Mouse (Mus musculus) urinary bladder, postnatal 14 days (tissue): ENCODE measurements at regions not wholly inside any gene's neighbourhood (a gene's known extent, or its start where the extent isn't known, plus 50 kb on each side); places are given as distances from the start of the nearest gene placed in this dataset.
A peak's percentile ranks its signal among the peaks of the same experiment; 100 is the strongest.

ENCODE experiments used
- DNase-seq: peaks from one replicate; pipeline ENCODE4 v3.0.0; 2021; ENCODE audit warnings: low spot score

DNA sequence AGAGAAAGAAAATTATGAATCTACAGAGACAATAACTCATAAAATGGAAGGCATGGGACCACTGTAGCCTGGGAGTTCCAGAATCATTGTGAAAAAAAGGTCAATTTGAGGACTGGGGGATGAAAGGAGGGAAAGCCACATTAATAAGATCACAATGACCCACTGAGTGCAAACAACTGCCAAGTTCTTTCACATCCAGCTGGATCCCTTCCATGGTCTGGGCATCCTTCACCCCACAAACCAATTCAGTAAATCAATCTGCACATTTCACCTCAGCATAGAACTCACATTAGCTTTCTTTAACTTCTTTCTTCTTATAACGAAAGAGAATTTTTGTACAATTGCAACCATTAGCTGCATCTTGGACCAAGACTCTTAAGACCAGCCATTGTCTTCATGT lies 169.4 kb downstream of the Gm19410 start:
- no peak for DNase-seq

DNA sequence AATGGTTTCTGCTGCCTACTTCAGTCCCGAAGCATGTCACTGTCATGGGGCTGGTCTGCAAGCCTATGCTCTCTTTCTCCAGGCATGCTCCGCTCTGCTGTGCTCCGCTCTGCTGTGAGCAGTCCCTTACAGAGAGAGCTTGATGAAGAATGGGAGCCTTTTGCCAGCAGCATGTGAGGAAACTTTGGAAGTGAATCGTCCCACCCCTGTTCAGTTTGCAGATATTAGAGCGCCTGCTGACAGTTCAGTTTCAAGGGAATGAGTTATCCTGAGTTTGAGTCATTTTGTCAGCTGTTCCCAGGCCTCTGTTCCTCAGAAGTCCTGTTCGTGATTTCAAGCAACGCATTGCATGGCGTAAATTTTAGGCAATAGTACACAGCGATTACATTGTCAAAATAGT lies 173.6 kb downstream of the Gm19410 start:
- no peak for DNase-seq

DNA sequence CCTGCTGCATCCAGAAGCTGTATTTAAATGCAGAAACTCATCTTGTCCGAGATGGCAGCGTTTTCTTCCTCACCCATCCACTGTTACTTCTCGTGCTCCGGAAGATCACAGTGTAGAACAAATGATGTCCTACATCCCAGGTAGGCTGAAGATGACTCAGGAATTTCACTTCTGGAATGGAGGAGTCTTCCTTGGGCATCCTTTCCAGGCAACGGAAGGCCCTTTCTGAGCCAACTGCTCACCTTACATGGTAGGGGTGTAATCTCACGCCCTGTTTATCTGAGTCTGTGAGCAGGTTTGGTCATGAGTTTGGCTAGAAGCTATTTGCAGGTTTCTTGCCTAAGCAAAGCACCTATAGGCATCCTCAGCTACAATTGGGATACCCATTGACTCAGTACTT lies 176.9 kb downstream of the Gm19410 start:
- no peak for DNase-seq

DNA sequence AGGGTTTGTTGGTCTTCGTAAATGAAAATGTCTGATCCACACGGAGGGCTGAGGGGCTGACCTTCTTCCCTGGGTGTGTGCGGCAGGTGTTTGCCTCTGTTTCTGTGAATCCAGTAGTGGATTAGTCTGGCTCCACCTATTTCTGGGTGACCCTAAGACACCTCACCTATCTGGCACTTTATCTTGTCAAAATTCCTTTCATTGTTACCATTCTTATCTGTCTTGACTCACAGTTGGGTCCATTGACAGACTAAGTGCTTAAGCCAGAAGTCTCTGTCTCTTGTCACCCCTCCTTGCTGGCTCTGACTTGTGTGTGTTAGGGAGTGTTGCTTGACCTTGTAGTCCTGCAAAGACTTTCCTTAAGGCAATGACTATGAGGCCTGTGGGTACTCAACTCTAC lies 178.1 kb downstream of the Gm19410 start:
- no peak for DNase-seq

DNA sequence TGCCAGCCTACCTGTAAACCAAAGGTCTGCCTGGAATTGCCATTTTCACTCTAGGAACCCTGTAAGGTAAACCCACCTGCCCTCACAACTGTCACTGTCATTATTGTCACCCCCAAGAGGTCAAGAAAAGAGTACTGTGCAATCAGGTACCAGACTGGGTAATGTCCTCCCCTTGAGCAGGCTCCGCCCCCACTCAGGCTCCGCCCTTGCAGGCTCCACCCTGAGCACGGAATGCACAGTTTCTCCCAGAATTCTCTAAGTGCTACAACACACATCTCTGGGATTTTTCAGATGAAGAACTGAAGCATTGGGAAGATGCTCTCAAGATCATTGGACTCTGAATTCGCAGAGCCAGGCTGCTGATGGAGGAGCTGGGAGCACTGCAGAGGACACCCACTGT lies 178.9 kb downstream of the Gm19410 start:
- no peak for DNase-seq

DNA sequence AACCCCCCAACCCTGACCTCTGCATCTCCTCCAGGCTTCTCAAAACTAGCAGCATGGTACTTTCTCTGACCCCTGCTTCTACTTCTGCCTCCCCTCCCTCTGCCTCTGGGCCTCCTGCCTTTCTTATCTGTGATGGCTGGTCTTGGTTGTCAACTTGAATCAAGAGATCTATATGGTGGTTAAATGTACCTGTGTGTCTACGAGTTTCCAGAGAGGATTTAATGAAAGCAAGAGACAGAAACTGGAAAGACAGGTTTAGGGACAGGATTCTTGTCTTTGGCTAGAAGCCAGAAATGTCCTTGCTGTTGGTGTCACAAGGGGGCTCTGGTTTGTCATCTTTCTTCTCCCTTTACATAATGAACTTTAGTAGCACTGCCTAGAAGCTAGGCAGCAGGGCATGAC lies 180.9 kb downstream of the Gm19410 start:
- peak; percentile 44 for DNase-seq

DNA sequence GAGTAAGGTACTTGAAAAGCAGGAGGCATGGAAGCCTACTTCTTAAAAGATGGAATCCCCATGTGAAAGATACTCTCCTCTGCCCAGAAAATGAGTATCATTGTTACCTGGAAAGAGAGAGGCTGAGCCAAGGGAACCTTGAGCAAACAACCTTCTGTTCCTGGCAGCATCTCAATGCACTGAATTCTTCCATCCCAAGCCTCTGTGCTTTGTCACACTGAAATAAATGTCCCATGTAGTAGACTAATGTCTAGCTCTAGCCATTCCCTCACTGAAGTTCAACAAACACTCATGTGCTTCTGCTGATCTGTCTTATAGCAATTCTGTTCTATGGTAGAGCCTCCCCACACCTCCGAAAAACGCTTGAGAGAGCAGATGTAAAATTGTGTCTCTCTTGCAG lies 182.6 kb downstream of the Gm19410 start:
- DNase-seq, result no peak

DNA sequence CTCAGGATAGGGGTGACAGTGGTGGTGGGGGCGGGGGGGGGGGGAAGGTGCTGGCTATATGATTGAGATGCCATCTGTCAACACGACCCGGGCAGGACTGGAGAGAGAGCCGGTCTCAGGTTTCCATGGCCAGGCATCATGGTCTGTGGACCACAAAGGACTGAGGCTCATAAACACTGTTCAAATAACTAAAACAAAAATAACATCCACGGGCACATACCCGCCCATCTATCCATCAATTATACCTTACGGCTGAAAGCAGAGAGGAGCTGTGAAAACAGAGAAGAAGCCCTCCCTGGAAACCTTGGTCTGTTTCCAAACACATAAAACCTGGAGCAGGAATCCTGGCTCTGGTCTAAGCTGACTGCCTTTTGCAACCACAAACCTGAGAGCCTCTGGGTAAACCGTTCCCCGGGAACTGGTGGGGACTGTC lies 183.2 kb downstream of the Gm19410 start:
- no peak for DNase-seq

DNA sequence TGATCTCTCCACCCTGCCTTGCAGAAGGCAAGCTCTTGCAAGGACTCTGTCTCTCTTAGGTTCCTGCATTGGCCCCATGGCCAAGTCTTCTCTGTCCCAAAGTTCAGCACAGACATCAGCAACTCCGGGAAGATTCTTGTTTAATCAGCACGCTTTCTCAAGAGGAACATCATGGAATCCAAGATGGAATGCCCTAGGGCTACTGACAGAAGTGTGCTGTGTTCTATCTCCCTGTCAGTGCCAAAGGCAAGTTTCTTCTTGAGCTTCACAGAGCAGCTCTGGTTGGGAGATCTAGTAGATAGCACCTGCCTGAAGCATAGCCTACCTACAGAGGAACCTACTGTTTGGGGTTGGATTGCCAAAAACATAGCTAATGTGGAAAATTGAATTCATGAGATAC lies 189.9 kb downstream of the Gm19410 start:
- no peak for DNase-seq

DNA sequence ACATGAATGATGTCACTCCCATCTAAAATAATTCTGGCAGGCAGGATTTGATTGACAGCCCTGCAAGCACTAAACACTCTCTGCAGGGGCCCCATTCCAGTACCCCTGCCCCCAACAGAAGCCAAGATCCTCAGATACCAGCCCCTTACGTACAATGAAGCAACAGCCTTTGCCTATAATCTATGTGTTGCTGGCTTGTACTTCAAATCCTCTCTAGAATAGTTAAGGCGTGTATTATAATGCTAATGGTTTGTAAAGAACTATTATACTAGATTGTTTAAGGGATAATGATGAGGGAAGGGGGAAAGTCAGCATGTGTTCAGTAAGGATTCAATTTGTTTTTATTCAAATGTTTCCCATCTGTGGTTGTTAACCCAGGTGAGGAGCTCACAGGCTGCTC lies 190.7 kb downstream of the Gm19410 start:
- no peak for DNase-seq

DNA sequence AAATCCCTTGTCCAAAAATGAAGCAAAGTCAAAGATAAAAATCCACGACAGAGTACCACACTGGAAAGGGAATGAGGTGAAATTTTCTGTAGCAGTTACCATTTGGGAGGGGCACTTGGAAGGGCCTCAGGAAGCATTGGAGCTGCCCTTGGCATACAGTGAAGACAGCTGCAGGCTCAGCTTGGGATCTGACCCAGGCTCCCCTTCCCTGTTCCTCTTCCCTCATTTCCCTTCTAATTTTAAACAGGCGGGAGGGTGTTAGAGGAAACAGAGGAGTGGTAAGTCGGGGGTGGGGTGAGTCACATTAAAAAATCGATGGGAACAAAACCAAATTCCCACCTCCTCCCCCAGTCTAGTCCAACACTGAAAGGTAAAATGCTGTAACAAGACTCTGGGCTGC lies 193.6 kb downstream of the Gm19410 start:
- no peak for DNase-seq

DNA sequence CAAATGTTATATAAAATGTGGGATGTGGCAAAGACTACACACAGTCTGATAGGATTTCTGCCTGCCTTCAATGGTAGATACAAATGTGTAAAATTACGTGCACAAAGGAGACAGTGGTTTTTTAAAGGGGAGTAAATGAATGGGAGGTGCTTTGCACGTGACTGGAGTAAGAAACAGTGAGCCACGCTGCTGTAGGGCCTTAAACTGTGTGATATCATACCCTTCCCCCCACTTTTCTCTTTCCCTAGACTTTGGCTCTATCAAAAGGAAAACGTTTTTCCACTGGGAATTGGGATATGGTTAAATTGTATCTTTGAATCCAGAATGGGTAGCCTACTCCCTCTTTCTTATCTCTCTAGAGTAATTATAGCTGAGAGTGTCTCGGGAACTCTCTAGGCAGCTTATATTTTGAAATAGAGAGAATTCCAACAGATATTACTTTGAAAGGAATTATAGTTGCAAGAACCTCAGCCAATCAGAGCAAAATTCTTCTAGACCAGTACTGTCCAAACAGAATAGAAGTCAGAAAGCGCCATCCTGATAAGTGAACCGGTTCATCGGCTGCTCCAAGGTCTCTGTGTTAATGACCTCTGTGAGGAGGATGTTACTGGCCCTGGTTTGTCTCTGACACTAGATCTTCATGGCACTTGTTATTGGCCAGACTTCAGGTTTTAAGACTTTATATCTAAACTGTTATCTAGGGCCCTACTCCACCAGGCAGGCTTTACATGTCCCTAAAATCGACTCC lies 195.5 kb downstream of the Gm19410 start:
- DNase-seq, result no peak

DNA sequence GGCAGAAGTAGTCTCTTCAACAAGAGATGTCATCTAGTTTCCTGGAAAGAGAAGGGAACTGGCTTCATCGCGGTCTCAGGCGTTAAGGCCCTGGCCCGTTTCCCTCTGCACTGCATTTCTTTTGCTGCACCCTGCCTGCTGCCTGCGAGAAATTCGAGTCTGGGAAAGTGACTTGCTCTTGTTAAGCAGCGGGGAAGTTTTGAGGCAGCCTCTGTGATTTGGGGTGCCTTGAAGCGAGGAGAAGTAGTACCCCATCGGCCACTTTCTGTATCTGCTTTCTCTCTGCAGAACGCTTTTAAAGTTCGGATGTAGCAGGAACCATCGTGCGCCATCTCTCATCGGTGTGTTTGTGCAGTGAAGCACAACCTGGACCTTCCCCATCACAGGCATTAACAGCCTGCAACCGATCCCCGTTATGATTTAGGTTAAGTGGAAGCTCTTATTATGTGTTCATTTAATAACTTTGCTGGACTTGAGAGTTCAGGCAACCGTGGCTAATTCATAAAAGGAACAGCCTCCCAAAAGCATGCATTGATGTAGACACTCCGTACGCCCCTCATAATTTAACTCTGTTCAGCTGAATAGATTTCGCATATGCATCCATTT lies 196.1 kb downstream of the Gm19410 start:
- DNase-seq, result no peak

DNA sequence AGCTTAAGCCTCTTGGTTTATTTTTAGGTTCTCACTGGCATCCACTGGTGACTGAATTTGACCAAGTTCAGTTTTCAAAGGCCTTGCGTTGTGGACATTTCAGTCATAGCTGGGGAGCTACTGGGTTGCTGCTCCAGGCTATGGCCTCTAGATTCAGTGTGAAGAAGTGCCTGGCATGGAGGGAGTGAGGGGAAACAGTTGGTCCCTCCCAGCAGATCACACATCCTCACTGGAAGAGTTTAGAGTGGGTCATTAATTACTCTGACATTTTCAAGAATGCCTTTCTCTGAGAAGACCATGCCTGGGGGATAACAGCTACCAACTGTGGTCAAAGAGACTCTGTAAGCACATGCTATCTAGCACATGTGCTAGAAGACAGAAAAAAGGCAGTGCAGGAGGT lies 199.3 kb downstream of the Gm19410 start:
- no peak for DNase-seq

DNA sequence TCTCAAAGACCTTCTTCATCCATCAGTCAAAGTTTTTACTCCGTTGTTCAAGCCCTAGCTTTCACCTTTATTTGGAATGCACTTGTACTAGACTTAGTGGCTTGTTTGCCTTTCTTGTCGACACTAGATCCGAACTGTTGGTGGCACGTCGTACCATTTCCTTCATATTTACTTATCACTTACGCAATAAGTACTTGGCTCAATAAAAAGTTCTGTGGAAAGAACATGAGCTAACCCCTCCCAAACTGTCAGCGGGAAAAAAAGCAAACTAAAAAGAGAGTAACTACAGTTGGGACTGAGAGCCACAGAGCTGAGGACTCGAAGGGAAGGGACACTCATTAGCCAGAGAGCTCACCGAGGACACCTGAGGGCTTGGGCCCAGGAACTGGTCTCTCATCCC lies 202.8 kb downstream of the Gm19410 start:
- DNase-seq, result peak; percentile 31

DNA sequence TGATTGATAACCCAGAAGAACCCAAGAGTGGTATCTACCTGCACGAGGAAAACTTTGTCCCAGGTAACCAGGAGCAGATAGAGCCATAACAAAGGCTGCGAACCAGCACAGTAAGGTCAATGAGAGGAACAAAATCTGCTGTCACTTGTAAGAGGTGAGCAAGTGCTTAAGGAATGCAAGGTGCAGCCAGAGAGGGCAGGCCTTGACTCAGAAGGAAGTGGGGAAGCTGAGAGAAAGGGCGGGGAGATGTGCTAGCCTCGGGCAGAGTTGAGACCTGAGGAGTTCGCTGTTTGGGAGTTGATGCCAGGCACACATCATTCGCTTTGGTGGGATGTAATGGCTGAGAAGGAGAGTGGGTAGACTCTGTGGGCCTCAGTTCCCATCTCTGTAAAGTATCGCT lies 205.5 kb downstream of the Gm19410 start:
- DNase-seq, result peak; percentile 71

DNA sequence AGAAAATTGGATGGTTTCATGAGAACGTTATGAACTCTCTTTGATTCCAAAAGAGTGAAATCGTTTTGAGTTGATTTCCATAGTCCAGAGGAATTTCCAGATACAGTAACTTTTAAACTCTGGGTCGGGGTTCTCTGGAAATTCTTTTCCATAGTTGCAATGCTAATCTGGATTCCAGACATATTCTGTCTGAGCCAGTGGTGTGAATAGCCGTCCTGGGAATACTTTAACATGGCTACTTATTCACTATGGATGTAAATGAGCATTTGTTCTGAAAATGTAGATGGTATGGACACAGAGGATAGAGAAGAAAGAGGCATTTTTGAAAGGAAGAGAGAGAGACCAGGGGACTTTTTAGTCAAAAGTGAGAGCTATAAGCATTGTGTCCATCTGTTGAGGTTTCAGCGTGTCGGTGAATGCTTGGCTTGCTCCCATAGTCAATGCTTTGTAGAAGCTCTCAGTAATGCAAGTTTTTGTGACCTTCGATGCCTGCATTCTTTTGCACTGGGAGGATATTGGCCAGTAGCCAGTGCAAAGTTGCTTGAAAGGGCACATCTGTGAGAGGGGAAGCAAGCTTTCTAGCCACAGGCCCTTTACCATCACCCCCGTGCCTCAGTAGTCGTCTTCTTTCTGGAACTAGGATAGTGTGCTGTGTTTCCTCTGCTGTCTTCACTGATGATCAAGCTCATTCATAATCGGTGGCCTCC lies 208.9 kb downstream of the Gm19410 start:
- DNase-seq, result no peak

DNA sequence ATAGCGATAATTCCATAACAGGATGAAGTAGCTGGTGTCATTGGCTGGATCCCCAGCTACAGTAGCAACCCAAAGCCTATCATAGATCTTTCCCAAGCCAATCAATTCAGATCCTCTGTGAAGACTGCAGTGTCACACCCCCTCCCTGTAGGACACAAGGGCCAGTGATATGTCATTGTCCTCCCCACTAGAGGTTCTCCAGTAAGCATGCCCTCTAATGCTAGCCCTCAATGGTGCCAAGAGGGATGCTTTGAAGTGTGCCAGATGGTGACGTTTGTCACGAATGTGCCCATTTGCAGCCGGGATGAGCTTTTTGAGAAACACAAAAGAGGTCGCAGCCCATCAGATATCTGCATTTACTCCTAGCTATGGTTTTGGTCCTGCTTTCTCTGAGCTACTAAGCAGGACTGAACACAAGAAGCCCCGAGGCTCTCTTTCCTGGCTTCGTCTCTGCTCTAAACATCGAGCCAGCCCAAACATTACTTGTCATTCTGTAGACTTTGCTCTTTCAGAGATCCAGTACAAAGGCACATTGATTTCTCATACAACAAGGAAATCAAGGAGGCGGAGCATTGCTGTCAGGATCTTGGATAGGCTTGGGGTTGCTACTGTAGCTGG lies 214.2 kb downstream of the Gm19410 start:
- DNase-seq, result no peak

DNA sequence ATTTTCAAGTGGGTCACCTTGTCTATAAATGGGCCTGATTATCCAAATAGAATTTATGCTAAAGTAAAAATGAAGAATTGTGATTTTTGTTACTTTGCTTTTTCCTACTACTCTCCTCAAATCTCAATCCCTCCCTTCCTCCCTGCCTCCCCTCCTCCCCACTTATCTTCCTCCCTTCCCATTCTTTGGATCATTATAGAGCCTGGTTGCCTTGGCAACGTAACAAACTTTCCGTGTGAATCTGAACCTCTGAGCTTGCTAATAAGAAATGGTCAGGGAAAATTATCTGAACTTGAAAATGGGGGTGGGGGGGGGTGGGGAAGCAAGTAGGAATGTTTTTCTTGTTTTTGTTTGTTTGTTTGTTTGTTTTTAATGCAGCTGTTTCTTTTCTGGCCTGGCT lies 217.5 kb downstream of the Gm19410 start:
- DNase-seq, result no peak

DNA sequence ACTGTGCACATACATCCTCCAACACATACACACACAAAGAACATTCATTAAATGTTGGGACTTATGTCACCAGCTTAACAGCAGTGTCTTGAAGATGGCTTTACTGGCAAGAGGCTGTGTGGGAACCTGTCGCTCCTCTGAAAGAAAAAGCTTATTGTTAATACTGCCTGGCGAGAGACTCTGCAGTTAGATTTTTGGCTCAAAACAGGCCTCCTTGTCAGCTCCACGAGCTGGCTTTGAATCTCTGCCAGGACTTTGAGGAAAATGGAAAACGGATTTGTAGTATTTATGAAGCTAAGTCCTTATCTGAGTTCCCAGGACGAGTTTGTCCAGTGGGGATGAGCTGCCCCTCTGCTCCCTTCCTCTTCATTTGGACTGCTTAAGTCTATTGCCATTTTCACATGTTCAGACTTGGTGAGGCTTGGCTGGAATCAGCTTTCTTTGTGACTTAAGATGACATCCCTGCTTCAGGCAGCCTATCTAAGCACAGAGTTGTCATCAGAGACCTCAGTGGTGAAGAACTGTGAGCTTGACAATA lies 219.6 kb downstream of the Gm19410 start:
- DNase-seq, result no peak

DNA sequence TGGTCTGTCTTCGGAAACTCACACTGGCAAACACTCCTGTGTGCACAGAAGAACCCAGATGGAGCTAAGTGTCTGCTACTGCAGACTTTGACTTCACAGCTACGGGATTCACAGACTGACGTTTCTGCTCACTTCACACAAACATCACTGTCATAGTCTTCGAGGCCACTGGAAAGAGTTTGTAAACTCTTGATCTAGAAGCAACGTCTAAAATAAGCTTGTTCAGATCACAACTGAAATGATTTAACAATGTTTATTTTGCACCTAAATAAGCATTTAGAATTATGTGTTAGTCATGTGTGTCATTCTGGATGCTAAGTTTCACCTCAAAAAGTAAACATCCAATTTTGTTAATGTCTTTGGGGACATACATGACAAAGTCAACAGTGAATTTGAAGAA lies 221.7 kb downstream of the Gm19410 start:
- no peak for DNase-seq

DNA sequence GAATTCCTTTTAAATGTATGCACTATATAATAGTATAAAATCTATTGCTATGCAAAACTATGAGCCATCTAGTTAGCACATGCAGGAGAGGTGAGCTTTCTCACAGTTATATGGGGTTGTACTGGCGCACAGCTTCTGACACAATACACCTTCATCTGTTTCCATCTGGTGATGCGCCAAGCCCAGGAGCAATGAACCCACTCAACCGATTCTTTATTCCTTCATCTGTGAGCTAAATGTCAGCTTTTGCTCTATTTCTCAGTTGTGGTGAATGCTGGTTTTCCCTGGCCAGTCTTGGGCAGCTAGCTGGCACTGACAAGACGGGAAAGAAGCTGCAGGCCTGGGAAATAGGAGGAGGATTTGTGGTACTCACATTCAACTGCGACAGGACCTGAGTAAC lies 225.4 kb downstream of the Gm19410 start:
- no peak for DNase-seq
